Mouse (Mus musculus): Measurements from ENCODE around the gene Akirin1.

DNA sequence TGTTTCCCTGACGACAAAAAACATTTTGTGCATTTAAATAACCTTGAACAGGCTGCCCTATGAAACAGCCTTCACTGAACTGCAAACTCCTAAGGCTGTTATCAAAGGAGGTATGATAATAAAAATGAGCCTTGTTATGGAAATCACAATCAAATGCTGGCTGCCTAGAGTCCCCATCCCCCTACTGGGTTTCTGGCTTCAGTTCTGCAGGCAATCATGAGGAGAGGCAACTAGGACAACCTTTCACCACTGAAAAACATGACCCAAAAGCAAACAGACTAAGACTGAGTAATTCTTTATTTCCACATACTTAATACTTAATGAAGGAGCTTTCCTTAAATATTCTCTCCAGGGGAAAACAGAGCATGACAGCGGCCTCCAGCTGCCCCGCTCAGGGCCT, 37.7 kb downstream of the Akirin1 start:
- TF ChIP-seq GATA1 (IDR thresholded peaks at IDR 0.05; ENCODE audit: borderline replicate concordance, low read length) (no peak), CTCF (IDR thresholded peaks at IDR 0.05; ENCODE audit: low read depth, low read length) (no peak)

Data from G1E (cell line).